ENCODE assay signal across 11 mouse cellular contexts in the genomic region with DNA sequence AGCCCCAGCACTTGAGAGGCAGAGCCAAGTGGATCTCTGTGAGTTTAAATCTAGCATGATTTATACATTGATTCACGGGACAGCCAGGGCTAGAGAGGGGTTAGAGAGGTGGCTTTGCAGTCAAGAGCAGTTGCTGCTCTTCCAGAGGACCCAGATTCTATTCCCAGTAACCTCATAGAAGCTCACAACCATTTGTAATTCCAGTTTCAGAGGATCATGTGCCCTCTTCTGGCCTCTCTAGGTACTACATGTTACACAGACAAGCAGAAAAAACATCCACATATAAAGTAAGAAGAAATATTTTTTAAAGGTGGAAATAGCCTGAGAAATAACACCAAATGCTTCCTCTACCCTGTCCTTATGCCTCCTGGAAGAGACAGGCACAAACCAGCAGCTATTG. TPM values are rescaled to one million over a fixed set of nuclear protein-coding genes. Genes with fewer than 3 reads are reported as not detected.
A peak's percentile ranks its signal among the peaks of the same experiment; 100 is the strongest.
DNase-seq lines count a peak whose midpoint lies in the region; TF ChIP-seq lines count a peak whose summit lies in the region.
"Had no signal": no experiment of that assay in that cellular context is flagged by ENCODE, and none has a peak within 500 bp of the region (broad histone marks: within the 10 kb centered on the region; RNA-seq: fewer than 3 reads in every experiment).

No protein-coding gene starts in this region.

- H3K27ac ChIP-seq in MEL (ENCODE audit: control insufficient read depth, low read depth, low read length): no peak overlapping the region
- H3K27ac ChIP-seq: embryonic facial prominence, embryonic 10.5 days; heart, embryonic 15.5 days had no signal

- DNase-seq in adrenal gland, adult 2 months: peak; percentile 13
- no peak for DNase-seq in adrenal gland, postnatal 25 days
- DNase-seq in layer of hippocampus, adult 11-12 months (ENCODE audit: low spot score): peak; percentile 28
- no peak for DNase-seq in layer of hippocampus, adult 9-11 months
- DNase-seq in MEL (ENCODE audit: low read depth, low spot score): peak; percentile 87
- peak; percentile 36 for DNase-seq in lung, postnatal 14 days
- DNase-seq in embryo, embryonic 9.5 days (ENCODE audit: extremely low spot score): no peak
- DNase-seq in left cerebral cortex, adult 8-10 months (ENCODE audit: low spot score in 2 of 2): no peak

- peak; percentile 21 to 88 (median 80); a peak in 5 of 6 replicates for TF ChIP-seq CTCF in MEL (IDR thresholded peaks at IDR 0.05 in 2 of 3, conservative IDR thresholded peaks at IDR 0.05 in 1 of 3; ENCODE audit: control insufficient read depth in 1 of 3, insufficient read depth in 1 of 3, low read depth in 2 of 3, low read length in 3 of 3, poor library complexity in 1 of 3, severe bottlenecking in 1 of 3)

- TF ChIP-seq EP300 in MEL (IDR thresholded peaks at IDR 0.05; ENCODE audit: low read depth in 1 of 2, low read length in 2 of 2): no peak

- no peaks in the 10 kb centered on the region for H3K9me3 ChIP-seq in MEL (replicated peaks; ENCODE audit: insufficient read depth, low read length)
- H3K9me3 ChIP-seq: embryonic facial prominence, embryonic 10.5 days; heart, embryonic 15.5 days had no signal

- no peak for TF ChIP-seq POLR2A in MEL (IDR thresholded peaks at IDR 0.05; ENCODE audit: control insufficient read depth in 1 of 2, insufficient read depth in 1 of 2, low read depth in 1 of 2, low read length in 2 of 2, poor library complexity in 1 of 2)

- H3K36me3 ChIP-seq in MEL (ENCODE audit: control insufficient read depth in 1 of 2, insufficient read depth in 2 of 2, low read length in 2 of 2): peaks cover 0 to 32% of the 10 kb centered on the region in 2 experiments; a peak in 2 of 4 replicates
- H3K36me3 ChIP-seq: embryonic facial prominence, embryonic 10.5 days; heart, embryonic 15.5 days had no signal

- H3K9ac ChIP-seq in MEL (ENCODE audit: control insufficient read depth, low read depth, low read length, poor library complexity, severe bottlenecking): no peak overlapping the region
- H3K9ac ChIP-seq: heart, embryonic 15.5 days had no signal

- H3K4me1 ChIP-seq in MEL (ENCODE audit: control insufficient read depth in 1 of 2, insufficient read depth in 2 of 2, low read length in 2 of 2): peaks cover 9 to 44% of the 10 kb centered on the region in 2 experiments

- H3K79me2 ChIP-seq in MEL (ENCODE audit: control insufficient read depth, insufficient read depth, low read length, poor library complexity): no peaks in the 10 kb centered on the region

- no peaks in the 10 kb centered on the region for H3K27me3 ChIP-seq in MEL (ENCODE audit: control insufficient read depth in 1 of 2, insufficient read depth in 2 of 2, low read length in 2 of 2)

- TF ChIP-seq RAD21 in MEL (IDR thresholded peaks at IDR 0.05; ENCODE audit: low read depth, low read length): peak; percentile 92

- no peak overlapping the region for H3K4me3 ChIP-seq in MEL (ENCODE audit: control insufficient read depth in 1 of 2, insufficient read depth in 1 of 2, low read depth in 2 of 2, low read length in 2 of 2)
- H3K4me3 ChIP-seq: embryonic facial prominence, embryonic 10.5 days; heart, embryonic 15.5 days; myocyte had no signal

TF ChIP-seq in MEL, 35 proteins besides CTCF, POLR2A, EP300 and RAD21:
- TF ChIP-seq BHLHE40 (IDR thresholded peaks at IDR 0.05; ENCODE audit: borderline replicate concordance, low read depth, low read length) (no peak), MYC (IDR thresholded peaks at IDR 0.05; ENCODE audit: low read depth, low read length) (peak; percentile 28; the same call in 1 of the 2 replicates), MYB (IDR thresholded peaks at IDR 0.05; ENCODE audit: low read depth, low read length) (no peak), USF2 (IDR thresholded peaks at IDR 0.05; ENCODE audit: borderline replicate concordance in 1 of 2, insufficient read depth in 1 of 2, low read depth in 1 of 2, low read length in 2 of 2) (no peak), HCFC1 (IDR thresholded peaks at IDR 0.05; ENCODE audit: low read depth, low read length) (0 out of 2 replicates have a peak, but pooled peaks have one; percentile 28), TAL1 (IDR thresholded peaks at IDR 0.05; ENCODE audit: low read length) (no peak), ETS1 (IDR thresholded peaks at IDR 0.05; ENCODE audit: low read depth, low read length) (0 out of 2 replicates have a peak, but pooled peaks have one; percentile 9), MAZ (IDR thresholded peaks at IDR 0.05; ENCODE audit: low read depth, low read length) (no peak), ZMIZ1 (IDR thresholded peaks at IDR 0.05; ENCODE audit: low read depth, low read length) (no peak), ZKSCAN1 (IDR thresholded peaks at IDR 0.05; ENCODE audit: low read depth, low read length) (no peak), MXI1 (IDR thresholded peaks at IDR 0.05; ENCODE audit: low read depth, low read length) (no peak), MEF2A (IDR thresholded peaks at IDR 0.05; ENCODE audit: extremely low read depth, insufficient replicate concordance, low read depth, low read length, poor library complexity, severe bottlenecking) (no peak), JUND (IDR thresholded peaks at IDR 0.05; ENCODE audit: low read depth, low read length) (no peak), POLR2AphosphoS5 (IDR thresholded peaks at IDR 0.05; ENCODE audit: borderline replicate concordance, low read depth, low read length) (no peak), ZC3H11A (IDR thresholded peaks at IDR 0.05; ENCODE audit: low read depth, low read length) (peak; percentile 96), MAX (IDR thresholded peaks at IDR 0.05; ENCODE audit: low read length) (no peak), SIN3A (IDR thresholded peaks at IDR 0.05; ENCODE audit: low read length) (no peak), ZNF384 (IDR thresholded peaks at IDR 0.05; ENCODE audit: low read depth, low read length) (peak; percentile 73), TCF12 (IDR thresholded peaks at IDR 0.05; ENCODE audit: low read depth, low read length) (no peak), POLR2AphosphoS2 (IDR thresholded peaks at IDR 0.05; ENCODE audit: low read length) (no peak), RCOR1 (IDR thresholded peaks at IDR 0.05; ENCODE audit: low read depth, low read length) (no peak), USF1 (IDR thresholded peaks at IDR 0.05; ENCODE audit: low read depth, low read length) (peak; percentile 41), UBTF (IDR thresholded peaks at IDR 0.05; ENCODE audit: borderline replicate concordance, insufficient read depth, low read depth, low read length) (no peak), CHD1 (IDR thresholded peaks at IDR 0.05; ENCODE audit: low read depth, low read length) (no peak), NELFE (IDR thresholded peaks at IDR 0.05; ENCODE audit: low read depth, low read length) (no peak), ELF1 (IDR thresholded peaks at IDR 0.05; ENCODE audit: low read depth, low read length) (no peak), CHD2 (IDR thresholded peaks at IDR 0.05; ENCODE audit: low read length) (no peak), GATA1 (IDR thresholded peaks at IDR 0.05; ENCODE audit: low read depth, low read length) (no peak), MAFK (IDR thresholded peaks at IDR 0.05; ENCODE audit: borderline replicate concordance, low read depth, low read length) (no peak), TBP (IDR thresholded peaks at IDR 0.05; ENCODE audit: low read depth, low read length) (no peak), SMC3 (IDR thresholded peaks at IDR 0.05; ENCODE audit: low read depth, low read length) (peak; percentile 99), NRF1 (IDR thresholded peaks at IDR 0.05; ENCODE audit: insufficient read depth, low read depth, low read length, poor library complexity, severe bottlenecking) (no peak), KAT2A (conservative IDR thresholded peaks at IDR 0.05; ENCODE audit: low read depth, low read length) (no peak), E2F4 (IDR thresholded peaks at IDR 0.05; ENCODE audit: borderline replicate concordance, low read depth, low read length) (no peak), GABPA (IDR thresholded peaks at IDR 0.05; ENCODE audit: low read depth, low read length) (no peak)

RNA-seq across cellular contexts. Expression of a gene that starts 36.2 kb away (rescaled TPM):
- total RNA-seq in adrenal gland, adult 2 months (2021): 10 to 100 TPM; 11.0 to 16.7 TPM
- polyA plus RNA-seq in adrenal gland, adult 2 months (2012; rRNA removed): 16.6 and 17.1 TPM in 2 replicates
- 12.1 and 19.9 TPM in 2 replicates for total RNA-seq in adrenal gland, postnatal 25 days (2021)
- total RNA-seq in MEL (2012; rRNA removed): 3.8 and 5.2 TPM in 2 replicates
- 1 to 10 TPM in 1 of 2 experiments, not detected in 1; 4.6 TPM for polyA plus RNA-seq in MEL (2012; ENCODE audit: insufficient read depth in 1 of 2, insufficient read length in 2 of 2, low read depth in 1 of 2, low replicate concordance in 2 of 2, missing spikeins in 1 of 2)
- total RNA-seq in left cerebral cortex, adult 8-10 months (2022): 10 to 100 TPM; 18.9 to 24.5 (median 19.8) TPM

Comparison
In these comparisons a context has a peak if more than half of its experiments do, and no peak if none do; other contexts are left out.
1. DNase-seq: peak in adrenal gland, adult 2 months (single experiment), layer of hippocampus, adult 11-12 months (single experiment), MEL (single experiment) and lung, postnatal 14 days (single experiment); none in adrenal gland, postnatal 25 days (single experiment), layer of hippocampus, adult 9-11 months (single experiment), embryo, embryonic 9.5 days (single experiment) and left cerebral cortex, adult 8-10 months (0 of 2).